9 mouse cellular contexts compared by ENCODE assay signal in the genomic region with DNA sequence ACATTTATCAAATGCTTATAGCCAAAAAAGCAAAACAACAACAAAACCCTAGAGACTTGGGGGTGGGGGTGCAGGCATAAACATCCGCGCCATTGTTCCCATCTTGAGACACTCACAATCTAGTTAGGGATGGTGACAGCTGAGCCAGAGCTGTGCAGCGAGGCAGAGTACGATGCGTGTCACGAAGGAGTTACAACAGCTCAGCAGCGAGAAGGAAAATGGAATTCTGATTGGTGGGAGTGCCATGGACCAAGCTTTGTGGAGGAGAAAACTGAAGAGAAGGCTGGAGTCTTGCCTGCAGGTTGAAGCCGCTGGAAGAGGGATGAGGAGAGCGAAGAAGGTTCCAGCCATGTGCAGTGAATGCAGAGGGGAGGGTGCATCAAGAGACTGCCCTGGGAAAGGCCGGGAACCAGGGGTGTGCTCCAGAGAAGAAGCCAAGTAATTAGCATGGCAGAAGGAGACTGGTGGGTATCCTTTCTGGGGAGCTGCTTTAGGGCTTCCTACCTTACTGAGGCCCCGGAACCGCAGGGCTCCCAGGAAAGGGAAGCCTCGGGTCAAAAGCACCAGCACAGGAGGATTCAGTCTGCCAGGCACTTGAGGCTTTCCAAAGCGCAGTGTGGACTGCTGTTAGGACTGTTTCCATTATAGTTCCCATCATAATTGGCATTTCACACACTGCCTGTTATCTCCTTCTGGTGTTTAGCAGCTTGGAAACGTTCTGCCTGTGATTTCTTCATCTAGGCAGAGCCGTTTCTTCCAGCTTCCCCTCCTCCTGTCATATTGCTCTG.
DNase-seq lines count a peak whose midpoint lies in the region; ATAC-seq and TF ChIP-seq lines count a peak whose summit lies in the region.
"Had no signal": no experiment of that assay in that cellular context is flagged by ENCODE, and none has a peak within 500 bp of the region (broad histone marks: within the 10 kb centered on the region; RNA-seq: fewer than 3 reads in every experiment).

No protein-coding gene starts in this region.

- H3K9me3 ChIP-seq in heart, embryonic 11.5 days (replicated peaks; ENCODE audit: control insufficient read depth, low read length), result no peaks in the 10 kb centered on the region
- no peaks in the 10 kb centered on the region for H3K9me3 ChIP-seq in hindbrain, postnatal 0 days (ENCODE audit: low read length)
- H3K9me3 ChIP-seq in midbrain, embryonic 12.5 days, result no peaks in the 10 kb centered on the region
- no peaks in the 10 kb centered on the region for H3K9me3 ChIP-seq in liver, embryonic 11.5 days (ENCODE audit: control insufficient read depth, low read length)
- no peaks in the 10 kb centered on the region for H3K9me3 ChIP-seq in kidney, embryonic 15.5 days (replicated peaks)

- H3K4me2 ChIP-seq in heart, embryonic 11.5 days, result no peak overlapping the region
- peak overlapping the region; percentile 47 for H3K4me2 ChIP-seq in hindbrain, postnatal 0 days (ENCODE audit: low read depth, low read length)
- 0 out of 2 replicates have a peak overlapping the region, but pooled peaks have one; percentile 18 for H3K4me2 ChIP-seq in midbrain, embryonic 12.5 days (replicated peaks)
- no peak overlapping the region for H3K4me2 ChIP-seq in liver, embryonic 11.5 days
- H3K4me2 ChIP-seq in kidney, embryonic 15.5 days, result no peak overlapping the region

- no peak for TF ChIP-seq CTCF in hindbrain, postnatal 0 days (IDR thresholded peaks at IDR 0.05; ENCODE audit: low read depth)
- TF ChIP-seq CTCF in thymus, adult 2 months (IDR thresholded peaks at IDR 0.05; ENCODE audit: borderline replicate concordance, control insufficient read depth, extremely low read depth, insufficient read depth, low read length, poor library complexity), result no peak

- no peak for TF ChIP-seq POLR2A in thymus, adult 2 months (IDR thresholded peaks at IDR 0.05; ENCODE audit: control insufficient read depth, extremely low read depth, insufficient read depth, low read length, poor library complexity)

- ATAC-seq in heart, embryonic 11.5 days (replicated peaks; ENCODE audit: insufficient number of reproducible peaks, low FRiP score, low TSS enrichment), result no peak
- ATAC-seq in hindbrain, postnatal 0 days, result peak; percentile 77
- ATAC-seq in midbrain, embryonic 12.5 days (ENCODE audit: low FRiP score, low read depth), result peak; percentile 58
- ATAC-seq in liver, embryonic 11.5 days (replicated peaks; ENCODE audit: low FRiP score), result no peak
- no peak for ATAC-seq in kidney, embryonic 15.5 days (replicated peaks; ENCODE audit: low FRiP score)

- no peaks in the 10 kb centered on the region for H3K27me3 ChIP-seq in heart, embryonic 11.5 days (ENCODE audit: control insufficient read depth, insufficient read depth, low read length)
- H3K27me3 ChIP-seq in hindbrain, postnatal 0 days (ENCODE audit: insufficient read depth, low read length), result no peaks in the 10 kb centered on the region
- H3K27me3 ChIP-seq in midbrain, embryonic 12.5 days, result no peaks in the 10 kb centered on the region
- H3K27me3 ChIP-seq in thymus, adult 2 months (ENCODE audit: control insufficient read depth, insufficient read depth, low read length), result no peaks in the 10 kb centered on the region
- no peaks in the 10 kb centered on the region for H3K27me3 ChIP-seq in liver, embryonic 11.5 days (replicated peaks; ENCODE audit: control insufficient read depth, insufficient read depth, low read length)
- no peaks in the 10 kb centered on the region for H3K27me3 ChIP-seq in kidney, embryonic 15.5 days

- H3K4me1 ChIP-seq in heart, embryonic 11.5 days (ENCODE audit: control insufficient read depth, insufficient read depth, low read length), result no peaks in the 10 kb centered on the region
- H3K4me1 ChIP-seq in hindbrain, postnatal 0 days (ENCODE audit: insufficient read depth, low read length), result peaks cover 19% of the 10 kb centered on the region
- peaks cover 8% of the 10 kb centered on the region for H3K4me1 ChIP-seq in midbrain, embryonic 12.5 days
- no peaks in the 10 kb centered on the region for H3K4me1 ChIP-seq in thymus, adult 2 months (replicated peaks; ENCODE audit: control insufficient read depth, insufficient read depth, low read length)
- no peaks in the 10 kb centered on the region for H3K4me1 ChIP-seq in liver, embryonic 11.5 days (replicated peaks; ENCODE audit: control insufficient read depth, insufficient read depth, low read length)
- no peaks in the 10 kb centered on the region for H3K4me1 ChIP-seq in kidney, embryonic 15.5 days

- H3K36me3 ChIP-seq in heart, embryonic 11.5 days (ENCODE audit: control insufficient read depth, insufficient read depth, low read length), result no peaks in the 10 kb centered on the region
- H3K36me3 ChIP-seq in hindbrain, postnatal 0 days (ENCODE audit: insufficient read depth, low read length), result no peaks in the 10 kb centered on the region
- H3K36me3 ChIP-seq in midbrain, embryonic 12.5 days, result no peaks in the 10 kb centered on the region
- H3K36me3 ChIP-seq in thymus, adult 2 months (ENCODE audit: control insufficient read depth, insufficient read depth, low read length), result no peaks in the 10 kb centered on the region
- H3K36me3 ChIP-seq in liver, embryonic 11.5 days (ENCODE audit: control insufficient read depth, insufficient read depth, low read length), result no peaks in the 10 kb centered on the region
- no peaks in the 10 kb centered on the region for H3K36me3 ChIP-seq in kidney, embryonic 15.5 days

- peak; percentile 89 for DNase-seq in heart, adult 11 months
- DNase-seq in hindbrain, postnatal 0 days (ENCODE audit: low spot score), result peak; percentile 49
- DNase-seq in adrenal gland, postnatal 10 days, result no peak
- no peak for DNase-seq in thymus, adult 2 months
- no peak for DNase-seq in liver, embryonic 11.5 days (ENCODE audit: low spot score)
- DNase-seq: thymus, adult 18-20 months had no signal

- no peak overlapping the region for H3K4me3 ChIP-seq in heart, embryonic 11.5 days (ENCODE audit: low read depth, low read length)
- peak overlapping the region; percentile 11 for H3K4me3 ChIP-seq in hindbrain, postnatal 0 days (ENCODE audit: low read length)
- H3K4me3 ChIP-seq in midbrain, embryonic 12.5 days, result no peak overlapping the region
- no peak overlapping the region for H3K4me3 ChIP-seq in thymus, adult 2 months (ENCODE audit: control insufficient read depth, insufficient read depth, low read length)
- H3K4me3 ChIP-seq in liver, embryonic 11.5 days (ENCODE audit: low read depth, low read length), result no peak overlapping the region
- no peak overlapping the region for H3K4me3 ChIP-seq in kidney, embryonic 15.5 days (replicated peaks)

- WGBS in heart, embryonic 11.5 days (ENCODE audit: insufficient replicate concordance), result 62% methylated on average over 16 of the region's 16 CpGs
- WGBS in hindbrain, postnatal 0 days, result 19% methylated on average over 16 of the region's 16 CpGs
- 50% methylated on average over 16 of the region's 16 CpGs for WGBS in midbrain, embryonic 12.5 days
- 71% methylated on average over 16 of the region's 16 CpGs for WGBS in thymus, adult 2 months
- 66% methylated on average over 16 of the region's 16 CpGs for WGBS in liver, embryonic 11.5 days
- 55% methylated on average over 16 of the region's 16 CpGs for WGBS in kidney, embryonic 15.5 days

- no peak overlapping the region for H3K27ac ChIP-seq in heart, embryonic 11.5 days (ENCODE audit: low read depth, low read length)
- peak overlapping the region; percentile 76 for H3K27ac ChIP-seq in hindbrain, postnatal 0 days
- H3K27ac ChIP-seq in midbrain, embryonic 12.5 days (replicated peaks), result peak overlapping the region; percentile 43; the same call in 1 of the 2 replicates
- no peak overlapping the region for H3K27ac ChIP-seq in thymus, adult 2 months (ENCODE audit: control insufficient read depth, insufficient read depth, low read length)
- H3K27ac ChIP-seq in liver, embryonic 11.5 days (ENCODE audit: low read depth, low read length), result no peak overlapping the region
- no peak overlapping the region for H3K27ac ChIP-seq in kidney, embryonic 15.5 days

- H3K9ac ChIP-seq in heart, embryonic 11.5 days (ENCODE audit: low read depth, low read length), result no peak overlapping the region
- H3K9ac ChIP-seq in hindbrain, postnatal 0 days (replicated peaks; ENCODE audit: low read length), result no peak overlapping the region
- H3K9ac ChIP-seq in midbrain, embryonic 12.5 days (replicated peaks), result no peak overlapping the region
- H3K9ac ChIP-seq in liver, embryonic 11.5 days (ENCODE audit: low read depth, low read length), result no peak overlapping the region
- H3K9ac ChIP-seq in kidney, embryonic 15.5 days, result no peak overlapping the region

Comparison
In these comparisons a context has a peak if more than half of its experiments do, and no peak if none do; other contexts are left out.
1. DNase-seq: peak in heart, adult 11 months (single experiment) and hindbrain, postnatal 0 days (single experiment); none in adrenal gland, postnatal 10 days (single experiment), thymus, adult 2 months (single experiment) and liver, embryonic 11.5 days (single experiment).
2. ATAC-seq: peak in hindbrain, postnatal 0 days (single experiment) and midbrain, embryonic 12.5 days (single experiment); none in heart, embryonic 11.5 days (single experiment), liver, embryonic 11.5 days (single experiment) and kidney, embryonic 15.5 days (single experiment).
3. H3K27ac ChIP-seq: peak in hindbrain, postnatal 0 days (single experiment) and midbrain, embryonic 12.5 days (single experiment); none in heart, embryonic 11.5 days (single experiment), thymus, adult 2 months (single experiment), liver, embryonic 11.5 days (single experiment) and kidney, embryonic 15.5 days (single experiment).
4. H3K4me2 ChIP-seq: peak in hindbrain, postnatal 0 days (single experiment) and midbrain, embryonic 12.5 days (single experiment); none in heart, embryonic 11.5 days (single experiment), liver, embryonic 11.5 days (single experiment) and kidney, embryonic 15.5 days (single experiment).